Mouse (Mus musculus) liver, postnatal 0 days (tissue): ENCODE measurements around the gene Ccdc107. TPM values are rescaled to one million over a fixed set of nuclear protein-coding genes. Genes with fewer than 3 reads are reported as not detected.

Experiments used
- ATAC-seq: fragments of 200-750 bp; cut with Nextera tagmentation; 2 replicates; pipeline ENCODE4 v1.8.0; 2017; ENCODE audit warnings: mild to moderate bottlenecking, moderate library complexity
- DNase-seq: peaks from one replicate; pipeline ENCODE4 v3.0.0-alpha.2; 2016
- H3K27ac ChIP-seq: fragments of 300-500 bp; sonication (generic); 2 replicates; pipeline ENCODE4 v1.5.1; 2014; ENCODE audit warnings: antibody characterized with exemption, moderate library complexity, mild to moderate bottlenecking, low read depth
- H3K27me3 ChIP-seq: fragments of 300-500 bp; sonication (generic); 2 replicates; pipeline ENCODE4 v1.6.1; 2014; ENCODE audit warnings: low read length, control low read depth, mixed read lengths; ENCODE audit not compliant: insufficient read depth
- H3K36me3 ChIP-seq: fragments of 300-500 bp; sonication (generic); replicated peaks from 2 replicates; pipeline ENCODE4 v1.6.1; 2014; ENCODE audit warnings: mild to moderate bottlenecking, control low read depth, low read length, moderate library complexity, mixed read lengths; ENCODE audit not compliant: insufficient read depth
- H3K4me1 ChIP-seq: fragments of 300-500 bp; sonication (generic); 2 replicates; pipeline ENCODE4 v1.6.1; 2014; ENCODE audit warnings: antibody characterized with exemption, mild to moderate bottlenecking, control low read depth; ENCODE audit not compliant: insufficient read depth
- H3K4me2 ChIP-seq: fragments of 300-500 bp; sonication (generic); 2 replicates; pipeline ENCODE4 v1.6.1; 2014; ENCODE audit warnings: low read depth, mild to moderate bottlenecking, low read length, moderate library complexity, mixed read lengths
- H3K4me3 ChIP-seq: fragments of 300-500 bp; sonication (generic); 2 replicates; pipeline ENCODE4 v1.5.1; 2014; ENCODE audit warnings: low read depth, low read length
- H3K9ac ChIP-seq: fragments of 300-500 bp; sonication (generic); replicated peaks from 2 replicates; pipeline ENCODE4 v1.6.1; 2014; ENCODE audit warnings: mild to moderate bottlenecking, moderate library complexity
- H3K9me3 ChIP-seq: fragments of 300-500 bp; sonication (generic); 2 replicates; pipeline ENCODE4 v1.6.1; 2016; ENCODE audit warnings: mild to moderate bottlenecking, control low read depth, low read length, mixed read lengths
- CTCF ChIP-seq: sonication (generic); IDR thresholded peaks from 2 replicates; pipeline ENCODE4 v1.5.1; 2016; ENCODE audit warnings: antibody characterized with exemption, low read depth
- EP300 ChIP-seq: IDR thresholded peaks from 2 replicates; pipeline ENCODE4 v1.6.1; 2016; ENCODE audit warnings: antibody characterized with exemption, low read depth, mild to moderate bottlenecking
- WGBS: fragments of 180-500 bp; shearing (Covaris S2); extraction: QIAGEN DNeasy Blood & Tissue Kit; methylation state at CpG from one replicate; pipeline ENCODE4 v1.1.7; 2014; ENCODE audit not compliant: insufficient replicate concordance; 5-methylcytosine and 5-hydroxymethylcytosine counted together
- polyA plus RNA-seq: library from polyadenylated mRNA; unstranded; fragments of >200 nt; fragmentation: Nextera tagmentation; extraction: Ambion mirVana; gene quantifications from 2 replicates; pipeline ENCODE4 v1.2.1, GENCODE M21; 2015

Gene Ccdc107
- polyA plus RNA-seq, 1 experiment from 2014 or later, result 41.1 TPM

DNA sequence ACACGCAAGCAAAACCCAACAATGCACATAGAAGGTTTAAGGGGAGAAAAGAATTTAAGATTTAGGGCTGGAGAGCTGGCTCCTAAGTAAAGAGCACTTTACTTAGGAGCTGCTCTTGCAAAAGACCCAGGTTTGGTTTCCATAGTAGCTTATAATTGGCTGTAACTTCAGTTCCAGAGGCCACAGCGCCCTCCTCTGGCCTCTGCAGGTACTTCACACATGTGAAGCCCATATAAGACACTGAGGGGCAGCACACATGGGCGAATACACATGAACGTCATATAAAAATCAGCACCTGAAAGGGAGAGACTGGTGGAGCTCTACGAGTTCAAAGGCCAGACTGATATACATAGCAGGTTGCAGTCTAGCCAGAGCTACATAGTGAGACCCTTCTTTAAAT is 35.2 kb downstream of the Ccdc107 start:
- 62% methylated on average over 5 of the region's 5 CpGs for WGBS
- no peak overlapping the region for H3K27ac ChIP-seq
- no peak for ATAC-seq
- peaks cover 26% of the 10 kb centered on the region for H3K27me3 ChIP-seq
- no peaks in the 10 kb centered on the region for H3K9me3 ChIP-seq
- DNase-seq, result peak; percentile 43
- TF ChIP-seq EP300 (no peak), CTCF (peak; percentile 57)
- no peak overlapping the region for H3K4me2 ChIP-seq
- H3K9ac ChIP-seq, result no peak overlapping the region
- H3K36me3 ChIP-seq, result peaks cover 27% of the 10 kb centered on the region
- H3K4me3 ChIP-seq, result no peak overlapping the region
- peaks cover 8% of the 10 kb centered on the region for H3K4me1 ChIP-seq

DNA sequence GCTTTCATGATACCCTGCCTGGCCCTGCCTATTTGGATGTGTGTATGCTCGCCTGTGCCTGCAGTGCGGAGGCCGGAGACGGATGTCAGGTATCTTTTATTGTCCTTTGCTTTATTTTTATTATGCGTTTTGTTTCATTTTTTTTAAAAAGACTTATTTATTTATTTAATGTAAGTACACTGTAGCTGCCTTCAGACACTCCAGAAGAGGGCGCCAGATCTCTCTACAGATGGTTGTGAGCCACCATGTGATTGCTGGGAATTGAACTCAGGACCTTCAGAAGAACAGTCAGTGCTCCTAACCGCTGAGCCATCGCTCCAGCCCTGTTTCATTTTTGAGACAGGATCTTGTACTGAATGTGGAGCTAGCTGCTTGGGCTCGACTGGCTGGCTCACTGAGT is 35.8 kb downstream of the Ccdc107 start:
- Histone ChIP-seq H3K9me3 (no peaks in the 10 kb centered on the region), H3K36me3 (peaks cover 33% of the 10 kb centered on the region), H3K4me1 (peaks cover 6% of the 10 kb centered on the region), H3K9ac (no peak overlapping the region), H3K27ac (no peak overlapping the region), H3K4me2 (no peak overlapping the region), H3K4me3 (no peak overlapping the region), H3K27me3 (peaks cover 20% of the 10 kb centered on the region)
- ATAC-seq (no peak), DNase-seq (peak; percentile 25)
- 74% methylated on average over 9 of the region's 9 CpGs for WGBS
- TF ChIP-seq EP300 (no peak), CTCF (peak; percentile 41)

DNA sequence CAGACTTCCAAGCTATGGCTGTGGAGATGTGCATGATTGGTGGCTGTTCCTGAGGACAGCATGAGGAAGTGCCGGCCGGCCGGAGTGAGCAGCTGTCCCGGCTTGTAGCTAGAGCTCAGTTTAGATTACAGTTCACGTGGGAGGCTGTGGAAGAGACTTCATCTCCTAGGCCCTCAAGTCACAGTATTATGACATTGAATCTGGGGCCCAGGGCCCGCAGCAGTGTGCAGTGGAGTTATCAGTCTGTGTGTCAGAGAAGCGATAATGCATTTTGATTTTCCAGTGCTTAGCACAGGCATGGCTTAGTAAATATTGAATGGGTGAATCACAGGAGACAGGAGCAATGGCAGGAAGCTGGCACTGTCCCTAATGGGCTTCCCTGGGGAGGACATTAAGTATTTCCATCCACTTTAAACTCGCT is 37.4 kb downstream of the Ccdc107 start:
- no peak for TF ChIP-seq CTCF
- TF ChIP-seq EP300, result no peak
- ATAC-seq, result no peak
- DNase-seq, result no peak
- no peak overlapping the region for H3K4me3 ChIP-seq
- no peaks in the 10 kb centered on the region for H3K4me1 ChIP-seq
- no peaks in the 10 kb centered on the region for H3K9me3 ChIP-seq
- peaks cover 48% of the 10 kb centered on the region for H3K36me3 ChIP-seq
- H3K27ac ChIP-seq, result no peak overlapping the region
- peaks cover 4% of the 10 kb centered on the region; the same call in 1 of the 2 replicates for H3K27me3 ChIP-seq
- no peak overlapping the region for H3K9ac ChIP-seq
- WGBS, result 56% methylated on average over 8 of the region's 8 CpGs
- no peak overlapping the region for H3K4me2 ChIP-seq

- H3K9ac ChIP-seq, result no peak overlapping the region
- H3K27me3 ChIP-seq, result no peaks in the 10 kb centered on the region; the same call in 1 of the 2 replicates
- H3K9me3 ChIP-seq, result no peaks in the 10 kb centered on the region
- H3K4me1 ChIP-seq, result no peaks in the 10 kb centered on the region
- no peak overlapping the region for H3K4me2 ChIP-seq
- peaks cover 52% of the 10 kb centered on the region for H3K36me3 ChIP-seq
- no peak overlapping the region for H3K27ac ChIP-seq
- WGBS, result 24% methylated on average over 7 of the region's 7 CpGs
- no peak overlapping the region for H3K4me3 ChIP-seq
- ATAC-seq, result peak; percentile 36; the same call in 1 of the 2 replicates
- peak; percentile 87 for DNase-seq
- no peak for TF ChIP-seq EP300
- TF ChIP-seq CTCF, result peak; percentile 89
Observed at GRCm38 (mm10) chr4:43530581-43530980, 37.9 kb downstream of the Ccdc107 start.

- ATAC-seq (no peak), DNase-seq (no peak)
- H3K27me3 ChIP-seq, result no peaks in the 10 kb centered on the region
- no peak overlapping the region for H3K27ac ChIP-seq
- peaks cover 78% of the 10 kb centered on the region for H3K36me3 ChIP-seq
- WGBS, result 75% methylated on average over 9 of the region's 9 CpGs
- no peaks in the 10 kb centered on the region for H3K4me1 ChIP-seq
- TF ChIP-seq CTCF (no peak), EP300 (no peak)
- no peak overlapping the region for H3K4me3 ChIP-seq
- no peak overlapping the region for H3K9ac ChIP-seq
- no peaks in the 10 kb centered on the region for H3K9me3 ChIP-seq
- no peak overlapping the region for H3K4me2 ChIP-seq
Observed at GRCm38 (mm10) chr4:43533270-43533669, 40.6 kb downstream of the Ccdc107 start.

DNA sequence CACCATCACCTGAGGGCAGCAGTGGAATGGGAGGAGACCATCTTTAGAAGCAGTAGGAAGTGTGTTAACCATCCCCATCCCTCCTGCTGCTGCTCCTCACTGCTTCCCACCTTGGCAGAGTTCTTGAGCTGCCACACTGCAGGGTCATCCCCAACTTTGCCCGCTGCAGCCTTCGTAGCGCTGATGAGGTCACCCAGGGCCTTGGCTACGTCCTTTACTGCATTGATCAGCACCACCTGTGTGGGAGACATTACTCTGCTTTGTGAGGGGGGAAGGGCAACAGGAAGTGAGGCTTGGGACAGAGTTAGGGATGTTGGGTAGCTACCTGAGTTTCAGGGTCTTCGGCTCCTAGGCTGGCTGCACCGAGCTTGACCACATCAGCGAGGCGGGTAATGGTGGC is 42.9 kb downstream of the Ccdc107 start:
- Histone ChIP-seq H3K4me1 (no peaks in the 10 kb centered on the region), H3K27ac (no peak overlapping the region), H3K27me3 (no peaks in the 10 kb centered on the region), H3K9me3 (no peaks in the 10 kb centered on the region), H3K36me3 (peaks cover 97% of the 10 kb centered on the region), H3K4me2 (no peak overlapping the region), H3K9ac (no peak overlapping the region), H3K4me3 (no peak overlapping the region)
- WGBS, result 97% methylated on average over 8 of the region's 8 CpGs
- no peak for DNase-seq
- no peak for TF ChIP-seq EP300
- no peak for TF ChIP-seq CTCF
- ATAC-seq, result no peak

DNA sequence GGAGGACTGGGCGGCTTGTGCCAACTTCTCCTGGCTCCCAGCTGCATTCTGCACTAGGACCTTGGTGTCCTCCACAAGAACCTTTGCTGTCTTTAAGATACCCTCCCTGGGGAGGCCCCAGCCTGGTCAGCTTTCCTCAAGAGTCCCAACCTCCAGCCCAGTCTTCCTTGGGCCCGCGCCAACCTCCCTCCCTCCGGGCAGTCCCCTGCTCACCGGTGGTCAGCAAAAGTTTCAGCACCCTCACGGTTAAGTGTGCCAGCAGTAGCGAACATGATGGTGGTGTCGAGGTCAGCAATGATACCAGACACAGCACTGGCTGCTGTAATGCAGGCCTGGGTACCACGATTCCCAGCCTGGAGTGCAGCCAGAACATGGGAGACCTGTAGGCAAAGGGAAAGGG is 43.3 kb downstream of the Ccdc107 start:
- no peak overlapping the region for H3K4me3 ChIP-seq
- H3K27me3 ChIP-seq, result no peaks in the 10 kb centered on the region
- no peak for ATAC-seq
- no peaks in the 10 kb centered on the region for H3K9me3 ChIP-seq
- no peaks in the 10 kb centered on the region for H3K4me1 ChIP-seq
- peaks cover 94% of the 10 kb centered on the region for H3K36me3 ChIP-seq
- no peak overlapping the region for H3K9ac ChIP-seq
- TF ChIP-seq CTCF (no peak), EP300 (no peak)
- no peak for DNase-seq
- WGBS, result 91% methylated on average over 9 of the region's 9 CpGs
- no peak overlapping the region for H3K4me2 ChIP-seq
- H3K27ac ChIP-seq, result no peak overlapping the region
